Mouse (Mus musculus) ES-E14 (cell line): ENCODE measurements at regions not wholly inside any gene's neighbourhood (a gene's known extent, or its start where the extent isn't known, plus 50 kb on each side); places are given as distances from the start of the nearest gene placed in this dataset.
A peak's percentile ranks its signal among the peaks of the same experiment; 100 is the strongest.
"Not testable (repeated sequence)": the region's sequence is repeated elsewhere in the genome, so short reads cannot be mapped to it uniquely, and the experiment has no call there.

Experiments
- DNase-seq: peaks from one replicate; pipeline ENCODE4 v3.0.0-alpha.2; 2013; ENCODE audit warnings: low read depth, low spot score
- H3K27ac ChIP-seq: 2 replicates; pipeline ENCODE4 v1.5.1; 2012; ENCODE audit warnings: low read depth, mild to moderate bottlenecking, low read length, moderate library complexity, mixed read lengths; ENCODE audit not compliant: poor library complexity, insufficient read depth, severe bottlenecking
- H3K36me3 ChIP-seq: 2 replicates; pipeline ENCODE4 v1.6.1; 2012; ENCODE audit warnings: mild to moderate bottlenecking, low read length, moderate library complexity, mixed read lengths; ENCODE audit not compliant: control insufficient read depth, poor library complexity, insufficient read depth, severe bottlenecking
- H3K4me1 ChIP-seq, 2 experiments: fragments of 150-350 bp in 1 of 2; sonication (generic) in 1 of 2; 2 replicates each; pipeline ENCODE4 v1.6.1; 2012; ENCODE audit warnings: low read length in 2 of 2, mild to moderate bottlenecking in 1 of 2, mixed read lengths in 1 of 2; ENCODE audit not compliant: control insufficient read depth in 2 of 2, insufficient read depth in 2 of 2, poor library complexity in 1 of 2
- H3K4me3 ChIP-seq, 2 experiments: fragments of 150-350 bp in 1 of 2; sonication (generic) in 1 of 2; 2 replicates each; pipeline ENCODE4 v1.5.1; 2012; ENCODE audit warnings: low read length in 2 of 2, low read depth in 1 of 2, mild to moderate bottlenecking in 1 of 2, mixed read lengths in 1 of 2; ENCODE audit not compliant: insufficient read depth in 1 of 2, poor library complexity in 1 of 2, severe bottlenecking in 1 of 2
- H3K9ac ChIP-seq: 2 replicates; pipeline ENCODE4 v1.6.1; 2012; ENCODE audit warnings: low read depth, mild to moderate bottlenecking, low read length, mixed read lengths; ENCODE audit not compliant: poor library complexity, insufficient read depth, severe bottlenecking
- H3K9me3 ChIP-seq: fragments of 150-350 bp; sonication (generic); 2 replicates; pipeline ENCODE4 v1.6.1; 2012; ENCODE audit warnings: low read depth, mild to moderate bottlenecking, low read length; ENCODE audit not compliant: control insufficient read depth, insufficient read depth
- CHD2 ChIP-seq: IDR thresholded peaks from 2 replicates; pipeline ENCODE4 v1.6.1; 2014; ENCODE audit warnings: mild to moderate bottlenecking, low read depth, low read length, inconsistent platforms
- HCFC1 ChIP-seq: IDR thresholded peaks from 2 replicates; pipeline ENCODE4 v1.6.1; 2012; ENCODE audit warnings: low read length, inconsistent platforms, borderline replicate concordance; ENCODE audit not compliant: insufficient read depth
- MAFK ChIP-seq: IDR thresholded peaks from 2 replicates; pipeline ENCODE4 v1.6.1; 2014; ENCODE audit warnings: mild to moderate bottlenecking, low read depth, low read length, inconsistent platforms; ENCODE audit not compliant: insufficient read depth
- in situ Hi-C, 2 experiments: fragments of 600-800 bp; cut with MboI; formaldehyde crosslinking; loops; one replicate each; pipeline ENCODE4 v1.15.1; 2025; ENCODE audit warnings: low sequenced_read_pairs in 2 of 2, inconsistent platforms in 1 of 2; ENCODE audit not compliant: unreplicated experiment in 2 of 2

GRCm38 (mm10) chr1:17250723-17251122, 895.0 kb downstream of the Crisp4 start:
- Histone ChIP-seq H3K4me1 (peaks cover 0 to 6% of the 10 kb centered on the region in 2 experiments; a peak in 1 of 4 replicates), H3K4me3 (no peak overlapping the region; a peak in 1 of 4 replicates), H3K9me3 (no peaks in the 10 kb centered on the region), H3K36me3 (no peaks in the 10 kb centered on the region), H3K27ac (peak overlapping the region; percentile 84), H3K9ac (no peak overlapping the region)
- DNase-seq = peak; percentile 86
- TF ChIP-seq MAFK (no peak), CHD2 (peak; percentile 78)
- in situ Hi-C loops = no loop called here

GRCm38 (mm10) chr1:17244186-17244585, 901.5 kb downstream of the Crisp4 start:
- Histone ChIP-seq H3K9ac (no peak overlapping the region), H3K9me3 (no peaks in the 10 kb centered on the region), H3K36me3 (no peaks in the 10 kb centered on the region; the same call in 1 of the 2 replicates), H3K27ac (no peak overlapping the region; the same call in 1 of the 2 replicates), H3K4me1 (0 out of 4 replicates have a peak, but pooled peaks cover 0 to 3% of the 10 kb centered on the region in 2 experiments), H3K4me3 (no peak overlapping the region)
- TF ChIP-seq HCFC1 = no peak
- TF ChIP-seq MAFK = 0 out of 2 replicates have a peak, but pooled peaks have one; percentile 50
- TF ChIP-seq CHD2 = no peak
- no peak for DNase-seq
- in situ Hi-C loops = no loop called here

- H3K9me3 ChIP-seq, H3K36me3 ChIP-seq, H3K4me3 ChIP-seq, H3K27ac ChIP-seq, H3K9ac ChIP-seq, H3K4me1 ChIP-seq, in situ Hi-C loops, DNase-seq: not testable (repeated sequence)
Observed at GRCm38 (mm10) chr1:17240291-17240690, 905.4 kb downstream of the Crisp4 start.
